Mouse (Mus musculus) embryonic stem cell, embryonic (primary cell): ENCODE results near the gene Abcf2.

Experiments
- CTCF ChIA-PET, 4 experiments: fragments of 300-600 bp in 2 of 4; fragments of 350-600 bp in 2 of 4; sonication (Branson Sonifier 250); formaldehyde crosslinking; loops; one replicate each; lab custom pipeline; 2022; ENCODE audit warnings: inconsistent platforms in 2 of 4; lab: Charles Lee
- POLR2A ChIA-PET, 4 experiments: fragments of 300-600 bp in 2 of 4; fragments of 350-600 bp in 2 of 4; sonication (Branson Sonifier 250); formaldehyde crosslinking; loops; one replicate each; lab custom pipeline; 2022; ENCODE audit warnings: antibody characterized with exemption in 4 of 4, inconsistent platforms in 1 of 4; lab: Charles Lee

The Abcf2 gene

DNA sequence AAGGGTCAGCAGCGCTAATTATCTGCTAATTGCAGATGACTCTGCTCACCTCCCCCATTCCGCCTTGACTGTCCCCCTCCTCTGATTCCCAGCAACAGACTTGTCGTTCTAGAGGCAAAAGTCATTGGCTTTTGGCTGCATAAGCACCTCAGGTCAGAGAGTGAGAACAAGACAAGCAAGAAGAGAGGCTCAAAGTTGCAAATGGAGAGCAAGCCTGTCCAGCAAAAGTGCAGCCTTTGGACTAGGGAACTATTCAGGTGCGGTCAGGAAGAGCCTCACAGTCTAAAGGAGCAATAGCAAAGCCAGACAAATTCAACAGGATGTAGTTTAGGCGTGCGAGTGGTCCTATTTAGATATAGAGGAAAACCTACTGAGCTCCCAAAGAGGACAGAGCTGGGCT, 49.5 kb downstream of the Abcf2 start:
- CTCF ChIA-PET, result interaction anchor here in 3 of 4 experiments (0.5 to 3.0 kb wide), 11 partner anchors 17 to 192 kb away, joined by 3 to 39 read pairs (median 5); no protein-coding TSS in a partner anchor
- POLR2A ChIA-PET, result interaction anchor here in 1 of 4 experiments (0.7 to 2.2 kb wide), 4 partner anchors 12 to 166 kb away, joined by 3 to 15 read pairs (median 6); no protein-coding TSS in a partner anchor

DNA sequence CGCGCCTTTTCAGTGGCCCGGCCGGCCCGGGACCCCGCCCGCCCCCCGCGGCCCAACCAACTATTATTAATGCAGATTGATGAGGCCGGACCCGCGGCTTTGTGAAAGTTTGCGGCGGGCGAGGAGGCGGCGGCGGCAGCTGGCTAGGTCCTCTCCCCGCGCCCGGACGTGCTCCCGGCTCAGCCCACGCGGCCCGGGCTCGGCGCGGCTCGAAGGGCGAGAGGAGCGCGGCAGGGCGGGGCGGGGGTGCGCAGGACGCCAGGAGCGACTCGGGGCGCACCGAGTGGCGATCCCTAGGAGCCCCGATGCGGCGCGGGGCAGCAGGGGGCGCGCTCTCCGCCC, 50.4 kb downstream of the Abcf2 start, which contains the start of gene Gbx1:
Gene Gbx1 (minus strand): TSS at position 314 of the 342 bp plus-strand sequence.
- ChIA-PET CTCF (interaction anchor here in 3 of 4 experiments (0.7 to 2.2 kb wide), 4 partner anchors 16 to 71 kb away, joined by 3 to 8 read pairs (median 5); no protein-coding TSS in a partner anchor), POLR2A (interaction anchor here in 2 of 4 experiments (0.6 to 0.8 kb wide), 2 partner anchors 10 to 60 kb away, joined by 3 to 4 read pairs; no protein-coding TSS in a partner anchor)

DNA sequence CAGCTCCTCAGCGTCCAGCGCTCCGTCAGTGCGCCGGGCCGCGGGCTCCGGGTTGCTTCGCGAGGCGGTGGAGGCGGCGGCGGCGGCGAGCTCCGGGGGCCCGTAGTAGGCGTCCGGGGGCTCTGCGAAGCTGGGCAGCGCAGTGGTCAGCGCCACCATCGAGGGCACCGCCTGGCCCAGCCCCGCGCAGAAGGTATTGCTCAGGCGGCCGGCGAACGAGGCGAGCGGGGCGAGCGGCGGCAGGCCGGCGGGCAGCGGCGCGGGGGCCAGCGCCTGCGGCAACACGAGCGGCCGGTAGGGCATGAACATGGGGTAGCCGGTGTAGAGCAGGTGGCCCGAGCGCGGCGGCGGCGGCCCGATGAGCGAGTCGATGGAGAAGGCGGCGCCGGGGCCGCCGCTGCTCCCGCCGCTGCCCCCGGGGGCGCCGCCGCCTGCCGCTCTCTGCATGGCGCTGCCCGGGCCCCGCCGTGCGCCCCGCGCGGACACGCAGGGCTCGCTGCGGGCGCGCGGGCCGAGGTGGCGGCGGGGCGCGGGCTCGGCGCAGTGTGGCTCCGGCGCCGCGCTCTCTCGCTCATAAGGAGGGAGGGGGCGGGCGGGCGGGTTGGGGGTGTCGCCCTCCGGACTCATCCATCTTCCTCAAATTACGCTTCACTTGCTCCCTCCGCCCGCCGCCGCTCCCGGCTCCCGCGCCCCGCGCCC, 50.9 kb downstream of the Abcf2 start:
- ChIA-PET CTCF (interaction anchor here (0.6 to 2.8 kb wide), 8 partner anchors 13 to 75 kb away, joined by 3 to 9 read pairs (median 4); no protein-coding TSS in a partner anchor), POLR2A (interaction anchor here in 3 of 4 experiments (0.6 to 3.4 kb wide), 6 partner anchors 11 to 132 kb away, joined by 3 to 9 read pairs (median 3); no protein-coding TSS in a partner anchor)

DNA sequence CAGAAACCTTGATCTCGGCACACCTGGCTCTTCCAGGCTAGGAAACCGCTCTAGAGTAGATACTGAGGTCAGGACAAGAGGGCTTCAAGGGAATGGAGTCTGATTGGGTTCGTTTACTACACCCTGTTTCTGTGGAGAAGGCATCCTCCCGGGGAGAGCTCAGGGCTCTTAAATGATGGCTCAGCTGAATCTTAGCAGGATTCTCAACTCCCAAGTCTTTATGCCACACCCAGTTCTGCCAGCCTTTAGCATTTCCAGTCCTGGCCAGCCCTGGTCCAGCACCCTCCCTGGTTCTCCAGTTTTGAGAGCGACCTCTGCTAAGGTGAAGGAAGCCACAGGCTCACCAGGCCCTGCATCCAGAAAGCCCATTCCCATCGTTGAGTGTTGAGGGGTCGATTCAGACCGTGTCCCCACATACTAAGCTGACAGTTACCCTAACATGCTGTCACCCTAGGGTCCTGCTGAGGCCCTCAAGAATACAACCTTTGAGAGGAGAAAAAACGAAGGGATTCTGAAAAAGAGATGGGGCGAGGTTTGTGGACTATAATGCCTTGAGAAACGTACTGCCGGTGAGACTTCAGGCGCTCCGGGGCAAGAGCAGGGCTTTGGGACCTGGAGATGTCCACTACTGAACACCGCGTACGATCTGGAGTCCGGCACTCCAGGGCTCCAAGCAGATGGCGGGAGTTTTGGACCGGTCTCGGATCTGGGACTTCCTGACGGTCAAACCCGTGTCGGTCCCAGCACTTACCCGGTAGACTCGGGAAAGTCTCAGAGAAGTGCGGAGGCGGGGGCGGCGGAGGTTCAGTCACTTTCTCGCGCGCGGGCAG, 51.7 kb downstream of the Abcf2 start:
- POLR2A ChIA-PET, result interaction anchor here in 2 of 4 experiments (0.6 to 3.4 kb wide), 7 partner anchors 8 to 148 kb away, joined by 3 to 9 read pairs (median 3); partner anchors contain the start of gene Abcf2 (in 1 of the 2)
- CTCF ChIA-PET, result interaction anchor here (0.6 to 2.8 kb wide), 10 partner anchors 12 to 74 kb away, joined by 3 to 12 read pairs (median 4); no protein-coding TSS in a partner anchor

DNA sequence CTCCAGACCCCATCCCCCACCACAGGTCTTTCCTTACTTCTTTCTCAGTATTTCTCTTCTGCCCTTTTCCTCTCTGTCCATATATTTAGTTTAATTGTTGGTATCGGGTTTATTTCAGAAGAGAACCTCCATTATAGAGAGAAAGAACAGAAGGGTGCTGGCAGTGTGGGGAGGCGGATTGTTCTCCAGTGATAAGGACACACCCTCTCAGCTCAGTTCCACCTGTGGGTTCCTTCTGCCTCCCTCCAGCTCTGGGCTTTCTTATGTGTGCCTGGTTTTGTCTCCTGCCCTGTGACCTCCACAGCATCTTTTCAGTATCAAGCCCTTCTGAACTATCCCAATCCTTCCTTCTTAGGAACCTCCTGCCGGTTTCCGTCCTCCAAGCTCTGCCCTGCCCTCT, 52.7 kb downstream of the Abcf2 start:
- ChIA-PET POLR2A (interaction anchor here (0.7 to 3.4 kb wide), 14 partner anchors 9 to 1003 kb away, joined by 3 to 9 read pairs (median 4); partner anchors contain the start of gene Abcf2 (in 1 of the 4)), CTCF (interaction anchor here (0.6 to 2.8 kb wide), 9 partner anchors 12 to 141 kb away, joined by 3 to 12 read pairs (median 4); no protein-coding TSS in a partner anchor)

DNA sequence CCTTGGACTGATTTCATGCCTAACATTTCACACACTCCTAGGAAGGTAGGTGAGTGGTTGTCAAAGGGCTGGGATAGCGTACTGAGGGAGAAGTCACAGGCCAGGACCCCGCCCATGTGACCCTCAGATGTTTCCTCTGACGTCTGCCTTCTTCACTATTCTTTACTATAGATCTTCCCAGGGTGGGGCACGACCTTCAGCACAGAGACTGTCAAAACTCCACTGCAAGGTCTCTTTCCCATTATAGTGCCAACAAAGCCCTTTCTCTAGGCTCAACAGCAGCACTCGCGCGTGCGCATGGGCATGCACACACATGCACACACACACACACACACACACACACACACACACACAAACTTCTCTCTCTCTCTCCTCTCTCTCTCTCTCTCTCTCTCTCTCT, 53.5 kb downstream of the Abcf2 start:
- CTCF ChIA-PET, result interaction anchor here (0.7 to 2.8 kb wide), 5 partner anchors 13 to 141 kb away, joined by 3 to 12 read pairs (median 8); no protein-coding TSS in a partner anchor
- POLR2A ChIA-PET, result interaction anchor here (0.6 to 3.4 kb wide), 8 partner anchors 11 to 1004 kb away, joined by 3 to 9 read pairs (median 4); no protein-coding TSS in a partner anchor

DNA sequence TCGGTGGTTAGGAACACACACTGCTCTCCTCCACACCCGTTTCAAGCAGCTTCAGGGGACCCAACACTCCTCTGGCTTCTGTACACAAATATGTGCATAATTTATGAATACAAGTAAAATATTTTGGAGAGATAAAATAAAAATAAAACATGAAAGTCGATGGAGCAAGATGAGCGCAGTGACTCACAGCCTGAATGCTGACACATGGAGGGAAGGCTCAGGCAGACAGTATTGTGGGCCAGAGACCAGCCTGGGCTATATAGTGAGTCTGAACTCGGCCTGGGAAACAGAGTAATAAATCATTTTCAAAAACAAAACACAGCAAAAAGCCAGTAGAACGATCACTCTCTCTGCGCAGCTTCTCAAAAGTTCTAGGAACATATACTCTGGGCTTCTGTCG, 55.9 kb downstream of the Abcf2 start:
- ChIA-PET CTCF (interaction anchor here in 1 of 4 experiments (0.6 kb wide), 1 partner anchor 38 kb away, joined by 9 read pairs; no protein-coding TSS in a partner anchor), POLR2A (interaction anchor here in 3 of 4 experiments (0.7 to 2.8 kb wide), 4 partner anchors 9 to 529 kb away, joined by 3 to 16 read pairs (median 3); no protein-coding TSS in a partner anchor)
